Mouse (Mus musculus): ENCODE results near the gene Abcc2. TPM values are rescaled to one million over a fixed set of nuclear protein-coding genes. Genes with fewer than 3 reads are reported as not detected.

Abcc2 gene
- polyA plus RNA-seq, 1 experiment from 2014 or later, result 0.03 TPM

GRCm38 (mm10) chr19:43870418-43870817 is 88.4 kb downstream of the Abcc2 start:
- no peak overlapping the region for H3K27ac ChIP-seq
- 87% methylated on average over 4 of the region's 4 CpGs for WGBS

GRCm38 (mm10) chr19:43874351-43874750 is 92.4 kb downstream of the Abcc2 start:
- Histone ChIP-seq H3K9me3 (no peaks in the 10 kb centered on the region), H3K27ac (no peak overlapping the region), H3K36me3 (peaks cover 53% of the 10 kb centered on the region), H3K4me2 (no peak overlapping the region), H3K4me1 (peaks cover 30% of the 10 kb centered on the region), H3K4me3 (no peak overlapping the region), H3K9ac (no peak overlapping the region), H3K27me3 (no peaks in the 10 kb centered on the region)
- no peak for ATAC-seq (ENCODE audit: insufficient number of reproducible peaks, low FRiP score, low TSS enrichment, low read depth)
- 90% methylated on average over 11 of the region's 11 CpGs for whole genome bisulfite sequencing

More at GRCm38 (mm10) chr19:43870418-43870817, 88.4 kb downstream of the Abcc2 start:
- Histone ChIP-seq H3K36me3 (peaks cover 90% of the 10 kb centered on the region), H3K4me3 (no peak overlapping the region), H3K4me2 (no peak overlapping the region), H3K9ac (no peak overlapping the region), H3K4me1 (no peaks in the 10 kb centered on the region), H3K9me3 (no peaks in the 10 kb centered on the region), H3K27me3 (no peaks in the 10 kb centered on the region)
- no peak for ATAC-seq (ENCODE audit: insufficient number of reproducible peaks, low FRiP score, low TSS enrichment, low read depth)

GRCm38 (mm10) chr19:43875996-43876395 is 94.0 kb downstream of the Abcc2 start:
- H3K36me3 ChIP-seq, result peaks cover 37% of the 10 kb centered on the region
- H3K9ac ChIP-seq, result no peak overlapping the region
- H3K4me3 ChIP-seq, result no peak overlapping the region
- no peaks in the 10 kb centered on the region for H3K27me3 ChIP-seq
- H3K4me1 ChIP-seq, result peaks cover 46% of the 10 kb centered on the region
- no peak for ATAC-seq (ENCODE audit: insufficient number of reproducible peaks, low FRiP score, low TSS enrichment, low read depth)
- H3K9me3 ChIP-seq, result no peaks in the 10 kb centered on the region
- WGBS, result 50% methylated on average over 2 of the region's 2 CpGs
- H3K4me2 ChIP-seq, result no peak overlapping the region
- no peak overlapping the region for H3K27ac ChIP-seq

- no peaks in the 10 kb centered on the region for H3K9me3 ChIP-seq
- peaks cover 46% of the 10 kb centered on the region for H3K4me1 ChIP-seq
- H3K27me3 ChIP-seq, result no peaks in the 10 kb centered on the region
- H3K4me2 ChIP-seq, result no peak overlapping the region
- H3K4me3 ChIP-seq, result no peak overlapping the region
- H3K27ac ChIP-seq, result no peak overlapping the region
- peaks cover 24% of the 10 kb centered on the region for H3K36me3 ChIP-seq
- no peak overlapping the region for H3K9ac ChIP-seq
- no peak for ATAC-seq (ENCODE audit: insufficient number of reproducible peaks, low FRiP score, low TSS enrichment, low read depth)
- WGBS, result 51% methylated on average over 8 of the region's 8 CpGs
Observed at GRCm38 (mm10) chr19:43877364-43877763, 95.4 kb downstream of the Abcc2 start.

- H3K4me1 ChIP-seq, result peaks cover 54% of the 10 kb centered on the region
- H3K9ac ChIP-seq, result peak overlapping the region; percentile 66; the same call in 1 of the 2 replicates
- H3K27me3 ChIP-seq, result no peaks in the 10 kb centered on the region
- H3K4me2 ChIP-seq, result peak overlapping the region; percentile 83
- no peaks in the 10 kb centered on the region for H3K9me3 ChIP-seq
- peak overlapping the region; percentile 69 for H3K4me3 ChIP-seq
- peak overlapping the region; percentile 94 for H3K27ac ChIP-seq
- peaks cover 13% of the 10 kb centered on the region for H3K36me3 ChIP-seq
- WGBS, result 7% methylated on average over 17 of the region's 17 CpGs
- ATAC-seq (ENCODE audit: insufficient number of reproducible peaks, low FRiP score, low TSS enrichment, low read depth), result no peak
Observed at GRCm38 (mm10) chr19:43878111-43879092, 96.4 kb downstream of the Abcc2 start.

- WGBS, result under 1% methylated on average over 41 of the region's 41 CpGs
- Histone ChIP-seq H3K27me3 (no peaks in the 10 kb centered on the region), H3K4me2 (peak overlapping the region; percentile 83), H3K36me3 (peaks cover 3% of the 10 kb centered on the region), H3K9me3 (no peaks in the 10 kb centered on the region), H3K4me1 (peaks cover 56% of the 10 kb centered on the region), H3K9ac (peak overlapping the region; percentile 66), H3K4me3 (peak overlapping the region; percentile 69), H3K27ac (peak overlapping the region; percentile 94)
- peak; percentile 74 for ATAC-seq (ENCODE audit: insufficient number of reproducible peaks, low FRiP score, low TSS enrichment, low read depth)
Observed at GRCm38 (mm10) chr19:43879401-43880212, 97.6 kb downstream of the Abcc2 start.

- Histone ChIP-seq H3K36me3 (no peaks in the 10 kb centered on the region), H3K9me3 (no peaks in the 10 kb centered on the region), H3K27me3 (no peaks in the 10 kb centered on the region), H3K4me1 (peaks cover 64% of the 10 kb centered on the region), H3K4me3 (no peak overlapping the region), H3K9ac (no peak overlapping the region), H3K27ac (peak overlapping the region; percentile 28; the same call in 1 of the 2 replicates), H3K4me2 (no peak overlapping the region)
- WGBS, result 15% methylated on average over 3 of the region's 3 CpGs
- no peak for ATAC-seq (ENCODE audit: insufficient number of reproducible peaks, low FRiP score, low TSS enrichment, low read depth)
Observed at GRCm38 (mm10) chr19:43880420-43880819, 98.4 kb downstream of the Abcc2 start.

GRCm38 (mm10) chr19:43881615-43882014 is 99.6 kb downstream of the Abcc2 start:
- 82% methylated on average over 7 of the region's 7 CpGs for WGBS
- Histone ChIP-seq H3K27me3 (no peaks in the 10 kb centered on the region), H3K9ac (no peak overlapping the region), H3K9me3 (no peaks in the 10 kb centered on the region), H3K4me2 (no peak overlapping the region), H3K27ac (no peak overlapping the region), H3K4me1 (peaks cover 61% of the 10 kb centered on the region), H3K4me3 (no peak overlapping the region), H3K36me3 (no peaks in the 10 kb centered on the region)
- no peak for ATAC-seq (ENCODE audit: insufficient number of reproducible peaks, low FRiP score, low TSS enrichment, low read depth)

- Histone ChIP-seq H3K27ac (peak overlapping the region; percentile 70), H3K4me2 (0 out of 2 replicates have a peak overlapping the region, but pooled peaks have one; percentile 10), H3K9ac (0 out of 2 replicates have a peak overlapping the region, but pooled peaks have one; percentile 14), H3K36me3 (no peaks in the 10 kb centered on the region), H3K4me1 (peaks cover 52% of the 10 kb centered on the region), H3K27me3 (no peaks in the 10 kb centered on the region), H3K4me3 (no peak overlapping the region), H3K9me3 (no peaks in the 10 kb centered on the region)
- no peak for ATAC-seq (ENCODE audit: insufficient number of reproducible peaks, low FRiP score, low TSS enrichment, low read depth)
- WGBS, result 17% methylated on average over 18 of the region's 18 CpGs
Observed at GRCm38 (mm10) chr19:43882895-43883573, 101.0 kb downstream of the Abcc2 start.

GRCm38 (mm10) chr19:43884668-43885498 is 102.9 kb downstream of the Abcc2 start:
- no peak overlapping the region for H3K27ac ChIP-seq
- H3K9ac ChIP-seq, result no peak overlapping the region
- H3K4me3 ChIP-seq, result no peak overlapping the region
- peaks cover 34% of the 10 kb centered on the region for H3K4me1 ChIP-seq
- ATAC-seq (ENCODE audit: insufficient number of reproducible peaks, low FRiP score, low TSS enrichment, low read depth), result no peak
- no peaks in the 10 kb centered on the region for H3K36me3 ChIP-seq
- H3K4me2 ChIP-seq, result no peak overlapping the region
- 69% methylated on average over 13 of the region's 13 CpGs for WGBS
- H3K9me3 ChIP-seq, result no peaks in the 10 kb centered on the region
- no peaks in the 10 kb centered on the region for H3K27me3 ChIP-seq

Measured in limb, embryonic 15.5 days (tissue).